Mouse (Mus musculus) spleen, adult 12 weeks (tissue): ENCODE data around the gene Ntsr1.
A peak's percentile ranks its signal among the peaks of the same experiment; 100 is the strongest.

Experiments
- DNase-seq: peaks from one replicate; pipeline ENCODE4 v3.0.0; 2022; ENCODE audit warnings: low spot score

Gene Ntsr1

GRCm38 (mm10) chr2:180562146-180562545, 62.4 kb downstream of the Ntsr1 start:
- no peak for DNase-seq

- no peak for DNase-seq
These were observed 63.5 kb downstream of the Ntsr1 start for GRCm38 (mm10) chr2:180563296-180563695.

GRCm38 (mm10) chr2:180563841-180564240, 64.1 kb downstream of the Ntsr1 start:
- DNase-seq = no peak

- peak; percentile 42 for DNase-seq
These were observed 66.6 kb downstream of the Ntsr1 start for GRCm38 (mm10) chr2:180566240-180566913.

GRCm38 (mm10) chr2:180569028-180569643, 69.4 kb downstream of the Ntsr1 start:
- no peak for DNase-seq

- DNase-seq = no peak
These were observed 76.7 kb downstream of the Ntsr1 start for GRCm38 (mm10) chr2:180576482-180576881.

- peak; percentile 45 for DNase-seq
These were observed 78.9 kb downstream of the Ntsr1 start for GRCm38 (mm10) chr2:180578686-180579085.

GRCm38 (mm10) chr2:180581002-180581401, 81.2 kb downstream of the Ntsr1 start, which contains the start of gene Mrgbp:
Mrgbp (plus strand) TSS chr2:180581304.
- DNase-seq = no peak

GRCm38 (mm10) chr2:180582481-180583153, 82.8 kb downstream of the Ntsr1 start:
- peak; percentile 96 for DNase-seq

- no peak for DNase-seq
These were observed 83.4 kb downstream of the Ntsr1 start for GRCm38 (mm10) chr2:180583154-180583507.

GRCm38 (mm10) chr2:180588736-180589122, 89.0 kb downstream of the Ntsr1 start:
- DNase-seq = no peak

- DNase-seq = peak; percentile 80
These were observed 89.5 kb downstream of the Ntsr1 start, which contains the start of gene Ogfr for GRCm38 (mm10) chr2:180589123-180589831. Ogfr (plus strand) TSS chr2:180589245.
